Mouse (Mus musculus): Measurements from ENCODE around the gene Heatr3. TPM values are rescaled to one million over a fixed set of nuclear protein-coding genes. Genes with fewer than 3 reads are reported as not detected.
A peak's percentile ranks its signal among the peaks of the same experiment; 100 is the strongest.
"Not testable (repeated sequence)": the region's sequence is repeated elsewhere in the genome, so short reads cannot be mapped to it uniquely, and the experiment has no call there.

The Heatr3 gene
- polyA plus RNA-seq, 1 experiment from 2014 or later = 27.2 TPM

- Histone ChIP-seq H3K27me3 (replicated peaks) (no peaks in the 10 kb centered on the region), H3K9me3 (no peaks in the 10 kb centered on the region), H3K9ac (no peak overlapping the region; the same call in 1 of the 2 replicates), H3K4me3 (no peak overlapping the region), H3K4me1 (peaks cover 34% of the 10 kb centered on the region), H3K27ac (replicated peaks) (peak overlapping the region; percentile 77), H3K4me2 (peak overlapping the region; percentile 24), H3K36me3 (no peaks in the 10 kb centered on the region)
- ATAC-seq (ENCODE audit: extremely low read depth, insufficient number of reproducible peaks, low FRiP score, low TSS enrichment) = no peak
- WGBS = 26% methylated on average over 3 of the region's 3 CpGs
These were observed 59.7 kb downstream of the Heatr3 start for GRCm38 (mm10) chr8:88197328-88197727.

GRCm38 (mm10) chr8:88198551-88198944, 60.9 kb downstream of the Heatr3 start:
- WGBS = 1% methylated on average over 10 of the region's 10 CpGs
- peak overlapping the region; percentile 98 for H3K27ac ChIP-seq (replicated peaks)
- H3K4me2 ChIP-seq = peak overlapping the region; percentile 82
- no peaks in the 10 kb centered on the region for H3K27me3 ChIP-seq (replicated peaks)
- peaks cover 5% of the 10 kb centered on the region for H3K36me3 ChIP-seq
- peak overlapping the region; percentile 95 for H3K4me3 ChIP-seq
- H3K4me1 ChIP-seq = peaks cover 40% of the 10 kb centered on the region
- peak overlapping the region; percentile 95 for H3K9ac ChIP-seq
- ATAC-seq (ENCODE audit: extremely low read depth, insufficient number of reproducible peaks, low FRiP score, low TSS enrichment) = no peak
- no peaks in the 10 kb centered on the region for H3K9me3 ChIP-seq

GRCm38 (mm10) chr8:88198945-88199571, 61.4 kb downstream of the Heatr3 start, which contains the start of gene Tent4b:
Tent4b (plus strand) TSS chr8:88199213.
- Histone ChIP-seq H3K36me3 (peaks cover 5% of the 10 kb centered on the region), H3K4me1 (peaks cover 44% of the 10 kb centered on the region), H3K4me2 (peak within 1 kb of the TSS; percentile 82), H3K4me3 (peak within 1 kb of the TSS; percentile 95), H3K27me3 (replicated peaks) (no peaks in the 10 kb centered on the region), H3K27ac (replicated peaks) (peak within 1 kb of the TSS; percentile 98), H3K9ac (peak within 1 kb of the TSS; percentile 95), H3K9me3 (no peaks in the 10 kb centered on the region)
- peak; percentile 92 for ATAC-seq (ENCODE audit: extremely low read depth, insufficient number of reproducible peaks, low FRiP score, low TSS enrichment)
- under 1% methylated on average over 87 of the region's 97 CpGs for WGBS

- under 1% methylated on average over 92 of the region's 117 CpGs for WGBS
- Histone ChIP-seq H3K4me2 (peak overlapping the region; percentile 82), H3K4me3 (peak overlapping the region; percentile 95), H3K27me3 (replicated peaks) (no peaks in the 10 kb centered on the region), H3K9me3 (no peaks in the 10 kb centered on the region), H3K9ac (peak overlapping the region; percentile 95), H3K36me3 (peaks cover 8% of the 10 kb centered on the region), H3K4me1 (peaks cover 53% of the 10 kb centered on the region), H3K27ac (replicated peaks) (peak overlapping the region; percentile 98)
- peak; percentile 51 for ATAC-seq (ENCODE audit: extremely low read depth, insufficient number of reproducible peaks, low FRiP score, low TSS enrichment)
These were observed 62.3 kb downstream of the Heatr3 start for GRCm38 (mm10) chr8:88199700-88200601.

GRCm38 (mm10) chr8:88200724-88201495, 63.3 kb downstream of the Heatr3 start:
- no peaks in the 10 kb centered on the region for H3K27me3 ChIP-seq (replicated peaks)
- peak overlapping the region; percentile 95 for H3K9ac ChIP-seq
- H3K4me1 ChIP-seq = peaks cover 59% of the 10 kb centered on the region
- H3K36me3 ChIP-seq = peaks cover 9% of the 10 kb centered on the region
- no peak overlapping the region for H3K27ac ChIP-seq (replicated peaks)
- no peak for ATAC-seq (ENCODE audit: extremely low read depth, insufficient number of reproducible peaks, low FRiP score, low TSS enrichment)
- no peaks in the 10 kb centered on the region for H3K9me3 ChIP-seq
- peak overlapping the region; percentile 82 for H3K4me2 ChIP-seq
- WGBS = 15% methylated on average over 10 of the region's 10 CpGs
- H3K4me3 ChIP-seq = peak overlapping the region; percentile 95

GRCm38 (mm10) chr8:88201641-88202040, 64.0 kb downstream of the Heatr3 start:
- WGBS = 45% methylated on average over 3 of the region's 3 CpGs
- Histone ChIP-seq H3K27ac (replicated peaks) (no peak overlapping the region), H3K9me3 (no peaks in the 10 kb centered on the region), H3K4me1 (peaks cover 59% of the 10 kb centered on the region), H3K4me2 (peak overlapping the region; percentile 82), H3K9ac (peak overlapping the region; percentile 95), H3K36me3 (peaks cover 12% of the 10 kb centered on the region), H3K4me3 (peak overlapping the region; percentile 95), H3K27me3 (replicated peaks) (no peaks in the 10 kb centered on the region)
- no peak for ATAC-seq (ENCODE audit: extremely low read depth, insufficient number of reproducible peaks, low FRiP score, low TSS enrichment)

- H3K36me3 ChIP-seq = peaks cover 18% of the 10 kb centered on the region
- H3K9ac ChIP-seq = no peak overlapping the region
- H3K9me3 ChIP-seq = no peaks in the 10 kb centered on the region
- peaks cover 37% of the 10 kb centered on the region for H3K4me1 ChIP-seq
- no peaks in the 10 kb centered on the region for H3K27me3 ChIP-seq (replicated peaks)
- no peak overlapping the region for H3K4me2 ChIP-seq
- ATAC-seq (ENCODE audit: extremely low read depth, insufficient number of reproducible peaks, low FRiP score, low TSS enrichment) = no peak
- no peak overlapping the region for H3K27ac ChIP-seq (replicated peaks)
- H3K4me3 ChIP-seq = no peak overlapping the region
- WGBS = 85% methylated on average over 9 of the region's 9 CpGs
These were observed 68.4 kb downstream of the Heatr3 start for GRCm38 (mm10) chr8:88206016-88206415.

GRCm38 (mm10) chr8:88207121-88207821, 69.6 kb downstream of the Heatr3 start:
- Histone ChIP-seq H3K4me2 (no peak overlapping the region), H3K36me3 (peaks cover 18% of the 10 kb centered on the region), H3K4me3 (no peak overlapping the region), H3K4me1 (peaks cover 25% of the 10 kb centered on the region), H3K27me3 (replicated peaks) (no peaks in the 10 kb centered on the region), H3K9me3 (no peaks in the 10 kb centered on the region), H3K27ac (replicated peaks) (no peak overlapping the region), H3K9ac (no peak overlapping the region)
- no peak for ATAC-seq (ENCODE audit: extremely low read depth, insufficient number of reproducible peaks, low FRiP score, low TSS enrichment)
- WGBS = 80% methylated on average over 7 of the region's 7 CpGs

- H3K9me3 ChIP-seq; H3K27ac ChIP-seq (replicated peaks); H3K4me2 ChIP-seq; H3K4me1 ChIP-seq; ATAC-seq (ENCODE audit: extremely low read depth, insufficient number of reproducible peaks, low FRiP score, low TSS enrichment); H3K27me3 ChIP-seq (replicated peaks); H3K4me3 ChIP-seq; H3K9ac ChIP-seq: not testable (repeated sequence)
- H3K36me3 ChIP-seq = peaks cover 10% of the 10 kb centered on the region
- 75% methylated on average over 5 of the region's 6 CpGs for WGBS
These were observed 72.5 kb downstream of the Heatr3 start for GRCm38 (mm10) chr8:88209930-88210827.

GRCm38 (mm10) chr8:88221353-88221752, 83.7 kb downstream of the Heatr3 start:
- 51% methylated on average over 4 of the region's 4 CpGs for whole genome bisulfite sequencing
- ATAC-seq (ENCODE audit: extremely low read depth, insufficient number of reproducible peaks, low FRiP score, low TSS enrichment) = no peak

More at GRCm38 (mm10) chr8:88221353-88221752, 83.7 kb downstream of the Heatr3 start:
- H3K27ac ChIP-seq (replicated peaks) = no peak overlapping the region
- H3K4me2 ChIP-seq = no peak overlapping the region
- no peaks in the 10 kb centered on the region; the same call in 1 of the 2 replicates for H3K36me3 ChIP-seq
- no peak overlapping the region for H3K4me3 ChIP-seq
- peaks cover 16% of the 10 kb centered on the region for H3K4me1 ChIP-seq
- H3K9me3 ChIP-seq = no peaks in the 10 kb centered on the region
- H3K27me3 ChIP-seq (replicated peaks) = no peaks in the 10 kb centered on the region
- no peak overlapping the region for H3K9ac ChIP-seq
